ENCODE assay signal across 32 mouse cellular contexts in the genomic region with DNA sequence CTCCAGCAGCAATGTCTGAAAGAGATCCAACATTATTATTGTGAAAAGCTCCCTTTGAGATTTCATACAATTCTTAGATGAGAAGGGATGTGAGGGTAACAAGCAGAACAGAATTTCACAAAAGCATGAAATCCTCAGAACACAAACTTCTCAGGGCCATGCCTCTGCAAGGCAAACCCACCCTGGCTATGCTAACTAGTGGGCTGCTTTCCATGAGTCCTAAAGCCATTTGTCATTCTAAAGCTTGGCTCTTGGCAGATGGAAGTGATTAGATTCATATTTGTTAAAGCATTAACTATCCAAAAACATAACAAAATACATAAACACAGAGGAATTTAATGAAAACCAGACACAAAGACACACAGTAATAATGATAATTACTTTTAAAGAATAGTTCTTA. TPM values are rescaled to one million over a fixed set of nuclear protein-coding genes. Genes with fewer than 3 reads are reported as not detected.
A peak's percentile ranks its signal among the peaks of the same experiment; 100 is the strongest.
DNase-seq lines count a peak whose midpoint lies in the region; ATAC-seq and TF ChIP-seq lines count a peak whose summit lies in the region.
"Had no signal": no experiment of that assay in that cellular context is flagged by ENCODE, and none has a peak within 500 bp of the region (broad histone marks: within the 10 kb centered on the region; RNA-seq: fewer than 3 reads in every experiment).

No protein-coding gene starts in this region.

- no peak overlapping the region for H3K4me2 ChIP-seq in hindbrain, postnatal 0 days (ENCODE audit: low read depth, low read length)
- no peak overlapping the region for H3K4me2 ChIP-seq in hindbrain, embryonic 11.5 days (replicated peaks; ENCODE audit: low read depth, low read length)
- H3K4me2 ChIP-seq in embryonic facial prominence, embryonic 15.5 days (replicated peaks), result no peak overlapping the region
- H3K4me2 ChIP-seq: embryonic facial prominence, embryonic 13.5 days; heart, embryonic 12.5 days; heart, embryonic 15.5 days; hindbrain, embryonic 14.5 days had no signal

- no peak overlapping the region for H3K9ac ChIP-seq in hindbrain, postnatal 0 days (replicated peaks; ENCODE audit: low read length)
- no peak overlapping the region for H3K9ac ChIP-seq in hindbrain, embryonic 11.5 days (ENCODE audit: low read depth, low read length)
- no peak overlapping the region for H3K9ac ChIP-seq in embryonic facial prominence, embryonic 15.5 days
- H3K9ac ChIP-seq: embryonic facial prominence, embryonic 13.5 days; forebrain, postnatal 0 days; heart, embryonic 12.5 days; heart, embryonic 15.5 days; hindbrain, embryonic 14.5 days had no signal

- no peak for TF ChIP-seq CTCF in hindbrain, postnatal 0 days (IDR thresholded peaks at IDR 0.05; ENCODE audit: low read depth)

- no peak for ATAC-seq in hindbrain, postnatal 0 days
- no peak for ATAC-seq in hindbrain, embryonic 11.5 days (ENCODE audit: low FRiP score)
- ATAC-seq in embryonic facial prominence, embryonic 15.5 days (ENCODE audit: insufficient number of reproducible peaks, low FRiP score, low TSS enrichment, low read depth), result peak; percentile 73; the same call in 1 of the 2 replicates
- ATAC-seq: forebrain, embryonic 14.5 days; forebrain, postnatal 0 days; intestine, postnatal 0 days had no signal

- no peak overlapping the region for H3K27ac ChIP-seq in hindbrain, postnatal 0 days
- no peak overlapping the region for H3K27ac ChIP-seq in hindbrain, embryonic 11.5 days (ENCODE audit: low read depth, low read length)
- H3K27ac ChIP-seq in embryonic facial prominence, embryonic 15.5 days (replicated peaks), result no peak overlapping the region
- H3K27ac ChIP-seq: embryonic facial prominence, embryonic 13.5 days; heart, embryonic 15.5 days; hindbrain, embryonic 10.5 days; hindbrain, embryonic 14.5 days had no signal

- H3K36me3 ChIP-seq in hindbrain, postnatal 0 days (ENCODE audit: insufficient read depth, low read length), result no peaks in the 10 kb centered on the region
- H3K36me3 ChIP-seq in hindbrain, embryonic 11.5 days (ENCODE audit: control insufficient read depth, insufficient read depth, low read length), result no peaks in the 10 kb centered on the region
- no peaks in the 10 kb centered on the region for H3K36me3 ChIP-seq in embryonic facial prominence, embryonic 15.5 days
- H3K36me3 ChIP-seq: embryonic facial prominence, embryonic 13.5 days; heart, embryonic 12.5 days; heart, embryonic 15.5 days; hindbrain, embryonic 10.5 days had no signal

- peak; percentile 0 for DNase-seq in embryo, embryonic 10.5 days (ENCODE audit: low spot score)
- no peak for DNase-seq in embryo, embryonic 9.5 days (ENCODE audit: extremely low spot score)
- DNase-seq in hindbrain, postnatal 0 days (ENCODE audit: low spot score), result peak; percentile 1
- DNase-seq in hindbrain, embryonic 11.5 days (ENCODE audit: low spot score), result no peak
- DNase-seq in thymus, postnatal 10 days (ENCODE audit: low spot score in 2 of 2), result no peak
- DNase-seq: adrenal gland, adult 2 months; adrenal gland, postnatal 14 days; cerebellum, adult 11-12 months; cerebellum, adult 8-10 months; cerebellum, postnatal 10 days; cerebellum, postnatal 36 days; forebrain, postnatal 0 days; gastrocnemius, postnatal 25 days; heart, adult 18-20 months; heart, postnatal 10 days; heart, postnatal 36 days; kidney, adult 2 months had no signal

- H3K9me3 ChIP-seq in hindbrain, postnatal 0 days (ENCODE audit: low read length), result no peaks in the 10 kb centered on the region
- H3K9me3 ChIP-seq in hindbrain, embryonic 11.5 days (ENCODE audit: control insufficient read depth, low read length), result no peaks in the 10 kb centered on the region
- no peaks in the 10 kb centered on the region for H3K9me3 ChIP-seq in embryonic facial prominence, embryonic 15.5 days (replicated peaks)
- H3K9me3 ChIP-seq: embryonic facial prominence, embryonic 13.5 days; heart, embryonic 12.5 days; heart, embryonic 15.5 days; hindbrain, embryonic 10.5 days had no signal

- H3K4me1 ChIP-seq in hindbrain, postnatal 0 days (ENCODE audit: insufficient read depth, low read length), result no peaks in the 10 kb centered on the region
- no peaks in the 10 kb centered on the region for H3K4me1 ChIP-seq in hindbrain, embryonic 11.5 days (replicated peaks; ENCODE audit: control insufficient read depth, insufficient read depth, low read length)
- no peaks in the 10 kb centered on the region for H3K4me1 ChIP-seq in embryonic facial prominence, embryonic 15.5 days
- H3K4me1 ChIP-seq: embryonic facial prominence, embryonic 13.5 days; heart, embryonic 12.5 days; heart, embryonic 15.5 days; hindbrain, embryonic 10.5 days had no signal

- no peak overlapping the region for H3K4me3 ChIP-seq in hindbrain, postnatal 0 days (ENCODE audit: low read length)
- no peak overlapping the region for H3K4me3 ChIP-seq in hindbrain, embryonic 11.5 days (ENCODE audit: low read depth, low read length)
- H3K4me3 ChIP-seq in embryonic facial prominence, embryonic 15.5 days (replicated peaks), result no peak overlapping the region
- H3K4me3 ChIP-seq: embryonic facial prominence, embryonic 13.5 days; heart, embryonic 12.5 days; heart, embryonic 15.5 days; hindbrain, embryonic 10.5 days had no signal

- H3K27me3 ChIP-seq in hindbrain, postnatal 0 days (ENCODE audit: insufficient read depth, low read length), result no peaks in the 10 kb centered on the region
- H3K27me3 ChIP-seq in hindbrain, embryonic 11.5 days (ENCODE audit: control insufficient read depth, insufficient read depth, low read length), result no peaks in the 10 kb centered on the region
- H3K27me3 ChIP-seq in embryonic facial prominence, embryonic 15.5 days, result no peaks in the 10 kb centered on the region
- H3K27me3 ChIP-seq: embryonic facial prominence, embryonic 13.5 days; heart, embryonic 12.5 days; heart, embryonic 15.5 days had no signal

RNA-seq across cellular contexts. Expression of a gene that starts 10.7 kb away (rescaled TPM):
- total RNA-seq in hindbrain, postnatal 0 days (2014; rRNA removed), result not detected in 2 replicates
- polyA plus RNA-seq in hindbrain, postnatal 0 days (2015; fragmentation: Nextera tagmentation; extraction: Ambion mirVana), result 0.20 TPM in 1 of 2 replicates, not detected in the other
- not detected in 2 replicates for polyA plus RNA-seq in hindbrain, embryonic 11.5 days (2014; fragmentation: Nextera tagmentation; extraction: Ambion mirVana)
- polyA plus RNA-seq in embryonic facial prominence, embryonic 15.5 days (2015; fragmentation: Nextera tagmentation; extraction: Ambion mirVana), result not detected in 2 replicates
- total RNA-seq: adrenal gland, adult 2 months; adrenal gland, postnatal 14 days; adrenal gland, postnatal 4 days; ES-E14; forebrain, postnatal 0 days; gastrocnemius, adult 8-10 months; gastrocnemius, postnatal 25 days; heart, adult 18-20 months; heart, postnatal 10 days; heart, postnatal 36 days had no signal
- polyA plus RNA-seq: adrenal gland, adult 2 months; cortical plate, adult 2 months; embryonic facial prominence, embryonic 13.5 days; forebrain, embryonic 11.5 days; forebrain, embryonic 14.5 days; forebrain, postnatal 0 days; gonadal fat pad, adult 2 months; heart, embryonic 12.5 days; heart, embryonic 15.5 days; hindbrain, embryonic 10.5 days; hindbrain, embryonic 14.5 days; intestine, embryonic 14.5 days; intestine, postnatal 0 days; kidney, adult 2 months had no signal

RNA-seq across cellular contexts. Expression of a gene that starts 12.1 kb away (rescaled TPM):
- not detected in 2 replicates for total RNA-seq in hindbrain, postnatal 0 days (2014; rRNA removed)
- not detected in 2 replicates for polyA plus RNA-seq in hindbrain, postnatal 0 days (2015; fragmentation: Nextera tagmentation; extraction: Ambion mirVana)
- polyA plus RNA-seq in hindbrain, embryonic 11.5 days (2014; fragmentation: Nextera tagmentation; extraction: Ambion mirVana), result not detected in 2 replicates
- not detected in 2 replicates for polyA plus RNA-seq in embryonic facial prominence, embryonic 15.5 days (2015; fragmentation: Nextera tagmentation; extraction: Ambion mirVana)
- total RNA-seq: adrenal gland, adult 2 months; adrenal gland, postnatal 14 days; adrenal gland, postnatal 4 days; ES-E14; forebrain, postnatal 0 days; gastrocnemius, adult 8-10 months; gastrocnemius, postnatal 25 days; heart, adult 18-20 months; heart, postnatal 10 days; heart, postnatal 36 days had no signal
- polyA plus RNA-seq: adrenal gland, adult 2 months; cortical plate, adult 2 months; embryonic facial prominence, embryonic 13.5 days; forebrain, embryonic 11.5 days; forebrain, embryonic 14.5 days; forebrain, postnatal 0 days; gonadal fat pad, adult 2 months; heart, embryonic 12.5 days; heart, embryonic 15.5 days; hindbrain, embryonic 10.5 days; hindbrain, embryonic 14.5 days; intestine, embryonic 14.5 days; intestine, postnatal 0 days; kidney, adult 2 months had no signal

RNA-seq across cellular contexts. Expression of a gene that starts 49.7 kb away (rescaled TPM):
- total RNA-seq in hindbrain, postnatal 0 days (2014; rRNA removed), result not detected in 2 replicates
- polyA plus RNA-seq in hindbrain, postnatal 0 days (2015; fragmentation: Nextera tagmentation; extraction: Ambion mirVana), result not detected in 2 replicates
- not detected in 2 replicates for polyA plus RNA-seq in hindbrain, embryonic 11.5 days (2014; fragmentation: Nextera tagmentation; extraction: Ambion mirVana)
- polyA plus RNA-seq in embryonic facial prominence, embryonic 15.5 days (2015; fragmentation: Nextera tagmentation; extraction: Ambion mirVana), result not detected in 2 replicates
- total RNA-seq: adrenal gland, adult 2 months; adrenal gland, postnatal 14 days; adrenal gland, postnatal 4 days; ES-E14; forebrain, postnatal 0 days; gastrocnemius, adult 8-10 months; gastrocnemius, postnatal 25 days; heart, adult 18-20 months; heart, postnatal 10 days; heart, postnatal 36 days had no signal
- polyA plus RNA-seq: adrenal gland, adult 2 months; cortical plate, adult 2 months; embryonic facial prominence, embryonic 13.5 days; forebrain, embryonic 11.5 days; forebrain, embryonic 14.5 days; forebrain, postnatal 0 days; gonadal fat pad, adult 2 months; heart, embryonic 12.5 days; heart, embryonic 15.5 days; hindbrain, embryonic 10.5 days; hindbrain, embryonic 14.5 days; intestine, embryonic 14.5 days; intestine, postnatal 0 days; kidney, adult 2 months had no signal

Comparison
In these comparisons a context has a peak if more than half of its experiments do, and no peak if none do; other contexts are left out.
1. DNase-seq: peak in embryo, embryonic 10.5 days (single experiment) and hindbrain, postnatal 0 days (single experiment); none in embryo, embryonic 9.5 days (single experiment), hindbrain, embryonic 11.5 days (single experiment) and thymus, postnatal 10 days (0 of 2).